Mouse (Mus musculus): ENCODE measurements around the gene Snrpa. TPM values are rescaled to one million over a fixed set of nuclear protein-coding genes. Genes with fewer than 3 reads are reported as not detected.

The Snrpa gene
- 95.8 and 103 TPM in 2 replicates for polyA plus RNA-seq (2012; rRNA removed)

DNA sequence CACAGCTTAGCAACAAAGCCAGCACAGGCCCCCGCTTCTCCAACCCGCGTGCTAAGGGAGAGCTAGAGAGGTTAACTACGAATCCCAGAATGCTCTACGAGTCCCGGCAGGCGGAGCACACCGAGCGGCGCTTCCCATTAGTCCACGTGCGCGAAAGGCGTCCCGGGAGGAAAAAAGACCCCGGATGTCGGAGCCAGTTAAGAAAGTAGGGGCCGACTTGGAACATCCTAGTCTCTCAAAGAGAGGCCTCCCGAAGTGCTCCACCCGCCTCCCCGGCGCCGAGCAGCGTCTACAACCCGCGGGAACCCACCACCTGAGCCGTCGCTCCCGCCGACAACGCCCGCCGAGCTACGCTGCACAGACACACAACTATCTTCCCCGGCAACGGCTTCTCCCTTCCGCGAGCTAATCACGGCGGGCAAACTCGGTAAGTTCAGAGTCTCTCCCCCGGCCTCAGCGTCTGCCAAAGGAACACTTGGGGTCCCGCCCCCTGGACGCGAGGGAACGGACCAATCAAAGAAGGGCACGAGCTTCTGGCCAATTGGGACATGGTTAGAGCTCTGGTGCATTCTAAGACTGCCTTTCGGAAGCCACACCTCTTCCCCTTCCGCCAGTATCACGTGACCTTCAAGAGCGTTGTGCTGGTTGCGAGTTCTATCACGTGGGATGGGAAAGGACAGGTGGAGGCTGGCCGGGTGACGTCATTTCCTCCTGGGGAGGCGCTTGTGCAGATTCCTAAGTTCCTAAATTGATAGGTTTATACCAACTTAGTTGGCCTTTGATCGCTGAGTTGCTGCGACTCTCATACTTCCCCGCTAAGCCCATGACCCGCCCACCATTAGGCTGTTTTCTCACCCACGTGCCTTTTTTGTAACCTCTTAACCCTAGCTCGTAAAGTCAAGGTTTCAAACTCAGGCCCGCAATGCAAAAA is at the start of gene Snrpa, which contains the start of gene BC024978:
Snrpa (minus strand) TSS at position 591 of the 931 bp plus-strand sequence.
BC024978 (plus strand) TSS at position 101 of the 931 bp plus-strand sequence.

DNA sequence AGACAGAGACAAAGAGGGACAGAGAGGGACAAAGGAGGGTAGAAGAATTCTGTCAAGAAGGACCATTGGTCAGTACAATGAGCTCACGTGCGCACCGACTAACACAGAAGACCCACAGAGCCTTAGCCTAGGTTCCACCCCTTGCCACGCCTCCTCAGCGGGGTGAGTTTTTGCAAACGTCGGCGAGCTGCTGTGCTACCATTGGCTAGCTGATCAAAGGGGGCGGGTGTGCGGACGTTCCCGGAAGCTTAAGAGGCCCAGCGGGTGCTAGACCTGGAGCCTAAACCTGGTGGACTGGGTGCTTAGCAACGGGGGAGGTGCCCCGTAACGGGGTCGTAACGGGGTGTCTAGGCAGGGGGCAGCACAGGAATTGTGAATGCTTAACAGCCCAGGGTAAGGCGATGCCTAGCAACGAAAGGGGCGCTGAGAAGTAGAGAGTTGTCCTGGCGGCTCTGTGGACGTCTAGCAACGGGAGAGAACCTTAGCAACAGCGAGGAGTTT is 36.8 kb upstream of the Snrpa start, which contains the start of gene Coq8b:
Coq8b (plus strand) TSS at position 243 of the 501 bp plus-strand sequence.

DNA sequence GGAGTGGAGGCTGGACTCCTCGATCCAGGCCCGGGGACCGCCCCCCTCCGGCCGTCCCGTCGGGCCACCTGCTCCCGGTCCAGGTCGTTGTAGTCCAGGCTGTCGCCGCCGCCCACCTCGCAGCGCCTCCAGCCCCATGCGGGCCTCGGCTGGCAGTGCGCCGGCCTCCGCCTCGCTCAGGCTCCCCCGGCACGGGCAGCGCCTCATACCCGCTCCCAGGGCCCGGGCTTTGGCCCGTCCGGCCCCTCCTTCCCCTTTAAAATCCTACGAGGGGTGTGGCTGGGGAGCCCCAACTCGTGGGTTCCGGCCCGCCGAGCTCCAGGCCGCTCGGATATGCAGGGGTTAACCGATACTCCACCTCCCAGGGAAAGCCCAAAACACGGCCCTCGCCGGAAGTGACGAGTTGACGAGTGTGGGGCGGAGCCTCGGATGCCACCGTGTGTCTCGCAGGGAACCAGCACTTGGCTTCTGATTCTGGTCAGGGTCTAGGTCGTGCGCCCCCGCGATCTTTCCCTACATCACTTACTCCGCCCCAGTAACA is 32.3 kb upstream of the Snrpa start, which contains the start of gene Itpkc:
Itpkc (minus strand) TSS at position 381 of the 541 bp plus-strand sequence.

DNA sequence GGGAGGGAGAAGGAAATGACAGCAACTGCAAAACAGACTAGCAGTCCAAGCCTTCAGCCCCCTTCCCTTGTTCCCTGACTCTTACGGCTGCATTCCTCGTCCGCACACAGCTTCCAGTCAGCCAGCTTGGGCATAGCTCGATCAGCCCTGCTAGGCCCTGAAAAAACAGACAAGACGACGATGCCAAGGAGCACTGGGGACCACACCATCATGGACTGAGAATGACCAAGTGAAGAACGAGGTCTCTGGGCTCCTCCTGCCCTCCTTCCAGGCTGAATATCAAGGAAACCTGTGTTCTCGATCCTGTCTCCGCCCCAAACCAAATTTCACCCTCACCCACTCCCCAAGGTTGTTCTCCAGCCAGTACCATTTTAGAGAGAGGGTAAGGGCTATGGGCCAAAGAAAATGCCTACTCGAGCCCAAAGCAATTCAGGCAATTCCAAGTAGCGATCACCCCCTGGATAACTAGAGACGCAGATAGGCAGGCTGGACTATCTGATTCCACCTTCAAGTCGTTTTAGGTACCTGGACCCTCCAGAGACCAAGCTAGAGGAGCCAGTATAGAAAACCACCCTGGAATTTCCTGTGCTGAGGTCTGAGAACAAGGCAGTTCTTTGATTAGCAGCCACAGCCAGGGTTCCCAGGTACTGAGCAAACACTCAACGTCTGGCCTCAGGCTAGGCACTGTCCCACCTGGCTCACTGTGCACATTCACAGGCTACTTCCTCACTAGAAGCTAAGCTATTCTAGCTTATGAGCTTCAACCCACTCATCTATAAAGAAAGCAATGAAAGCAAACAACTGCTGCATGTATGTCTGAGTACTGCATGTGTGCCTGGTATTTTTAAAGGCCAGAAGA is 15.0 kb downstream of the Snrpa start, which contains the start of the genes Gm21983 and Mia:
Gm21983 (minus strand) TSS at position 250 of the 859 bp plus-strand sequence.
Mia (minus strand) TSS at position 321 of the 859 bp plus-strand sequence.

DNA sequence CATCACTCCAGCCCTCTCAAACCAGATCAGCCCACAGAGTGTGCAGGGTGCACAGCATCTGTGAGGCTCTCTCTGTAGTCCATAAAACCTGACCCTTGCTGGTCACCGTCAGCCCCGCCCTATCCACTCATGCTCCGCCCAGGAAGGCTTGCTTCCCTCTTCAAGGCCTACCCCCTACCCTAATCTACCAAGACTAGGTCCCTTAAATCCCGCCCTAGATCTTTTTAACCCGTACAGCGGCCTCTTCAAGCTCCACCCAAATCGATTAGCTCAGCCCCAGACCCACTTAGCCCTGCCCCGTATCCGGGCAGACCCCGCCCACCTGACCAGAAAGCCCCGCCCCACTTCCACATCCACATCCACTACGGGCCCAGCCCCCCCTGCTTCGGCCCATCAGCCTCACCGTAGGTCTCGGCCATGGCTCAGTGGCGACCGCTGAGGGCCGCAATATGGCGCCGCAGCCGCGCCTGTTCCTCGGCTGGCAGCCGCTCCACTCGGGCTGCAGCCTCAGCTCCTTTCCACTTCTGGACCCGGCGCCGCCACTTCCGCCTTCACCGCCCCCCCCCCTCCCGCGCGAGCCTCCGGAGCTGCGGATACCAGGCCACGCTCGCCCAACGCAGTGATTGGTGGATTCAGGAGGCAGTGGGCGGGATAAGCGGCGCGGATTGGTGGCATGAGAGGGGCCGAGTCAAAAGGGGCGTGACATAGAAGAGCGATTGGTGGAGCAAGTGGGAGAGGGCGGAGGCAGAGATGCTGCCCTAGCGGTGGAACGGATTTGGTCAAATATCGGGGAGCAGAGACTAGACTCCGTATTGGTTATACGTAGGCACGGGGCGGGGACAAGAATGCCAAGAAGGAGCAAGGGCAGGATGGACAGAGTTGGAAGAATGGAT is 17.5 kb downstream of the Snrpa start, which contains the start of gene Rab4b:
Rab4b (minus strand) TSS at position 573 of the 893 bp plus-strand sequence.

DNA sequence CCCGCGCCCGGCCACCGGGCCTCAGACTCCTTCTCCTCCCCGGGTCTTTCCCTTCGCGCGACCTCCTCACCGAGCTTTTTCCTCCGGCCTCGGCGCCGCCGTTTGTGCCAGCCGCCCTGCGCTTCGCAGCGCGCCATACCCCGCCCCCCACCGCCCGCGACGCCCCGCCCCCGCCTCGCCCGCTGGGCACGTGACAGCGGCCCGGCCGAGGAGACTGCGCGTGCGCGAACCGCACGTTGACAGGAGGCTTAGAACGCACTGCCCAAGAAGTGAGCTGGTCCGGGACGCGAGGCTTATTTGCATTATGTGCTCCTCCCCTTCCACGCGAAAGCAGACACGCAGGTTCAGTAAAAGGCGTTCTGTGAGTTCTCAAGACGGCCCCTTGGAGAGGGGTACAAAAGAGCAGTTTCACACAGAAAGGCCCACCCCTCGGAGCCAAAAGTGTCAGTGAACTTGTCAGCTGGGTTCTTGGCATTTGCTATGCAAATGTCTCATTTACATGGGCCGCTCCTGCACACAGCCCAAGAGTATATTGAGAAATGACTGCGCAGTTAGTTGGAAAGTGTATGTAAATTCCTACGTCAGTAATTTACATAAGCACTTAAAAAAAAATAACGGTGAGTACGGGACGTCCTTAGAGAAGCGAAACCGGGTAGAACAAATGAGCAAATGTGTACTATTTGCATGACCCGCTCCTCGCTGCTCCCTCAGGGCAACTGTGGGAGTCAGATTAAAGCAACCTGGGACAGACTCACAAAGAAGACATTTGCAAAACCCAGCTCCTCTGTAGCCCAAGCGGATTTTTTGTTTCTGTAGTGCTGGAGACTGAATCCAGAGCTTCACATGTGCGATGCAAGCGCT is 29.2 kb downstream of the Snrpa start, which contains the start of gene Egln2:
Egln2 (minus strand) TSS at position 189 of the 861 bp plus-strand sequence.

DNA sequence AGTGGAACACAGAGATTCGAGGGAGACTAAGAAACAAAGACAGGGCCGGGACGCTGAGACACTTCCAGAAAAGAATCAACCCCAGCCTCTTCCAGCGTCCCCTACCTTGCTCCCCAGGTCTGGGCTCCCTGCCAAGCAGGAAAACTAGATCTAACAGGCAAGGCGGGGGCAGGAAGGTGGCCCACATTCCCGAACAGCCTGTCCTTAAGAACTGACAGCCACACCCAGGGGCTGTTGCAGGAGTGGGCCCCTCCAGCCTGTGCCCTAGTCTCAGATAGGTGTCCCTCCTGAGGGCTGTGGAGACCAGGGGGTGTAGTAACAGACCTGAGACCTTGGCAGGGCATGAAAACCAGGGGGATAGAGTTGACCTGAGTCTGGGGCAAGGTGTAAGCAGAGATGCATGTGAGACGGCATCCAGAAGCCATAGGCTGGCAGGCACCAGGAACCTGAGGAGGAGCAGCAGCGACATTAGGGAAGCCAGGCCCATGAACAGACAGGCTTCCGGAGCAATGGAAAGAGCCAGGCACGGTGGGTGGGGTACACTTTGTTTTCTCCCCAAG is 42.8 kb downstream of the Snrpa start, which contains the start of gene Cyp2t4:
Cyp2t4 (plus strand) TSS at position 510 of the 560 bp plus-strand sequence.

Other genes starting within 250 kb of the Snrpa start
- 1.6 and 2.0 TPM in 2 replicates for gene Cyp2a12, start 167.2 kb downstream of the Snrpa start, polyA plus RNA-seq (2012; rRNA removed)
- 0.06 and 0.10 TPM in 2 replicates for gene Cyp2f2, start 76.4 kb downstream of the Snrpa start, polyA plus RNA-seq (2012; rRNA removed)
- not detected in 2 replicates for gene Cyp2t4, start 42.6 kb downstream of the Snrpa start, polyA plus RNA-seq (2012; rRNA removed)
- gene Egln2, start 29.5 kb downstream of the Snrpa start, polyA plus RNA-seq (2012; rRNA removed), result 20.7 and 22.5 TPM in 2 replicates
- 14.7 and 15.5 TPM in 2 replicates for gene Rab4b, start 17.4 kb downstream of the Snrpa start, polyA plus RNA-seq (2012; rRNA removed)
- 0.08 TPM in 1 of 2 replicates, not detected in the other for gene Gm21983, start 15.2 kb downstream of the Snrpa start, polyA plus RNA-seq (2012; rRNA removed)
- gene Mia, start 15.1 kb downstream of the Snrpa start, polyA plus RNA-seq (2012; rRNA removed), result 0.12 and 0.54 TPM in 2 replicates
- gene BC024978, start 490 bp downstream of the Snrpa start, polyA plus RNA-seq (2012; rRNA removed), result 1.6 and 2.1 TPM in 2 replicates
- 1.8 and 2.1 TPM in 2 replicates for gene Itpkc, start 32.4 kb upstream of the Snrpa start, polyA plus RNA-seq (2012; rRNA removed)
- 8.3 and 9.1 TPM in 2 replicates for gene Coq8b, start 36.8 kb upstream of the Snrpa start, polyA plus RNA-seq (2012; rRNA removed)
- 1.4 and 2.1 TPM in 2 replicates for gene Numbl, start 62.2 kb upstream of the Snrpa start, polyA plus RNA-seq (2012; rRNA removed)
- gene Ltbp4, start 141.4 kb upstream of the Snrpa start, polyA plus RNA-seq (2012; rRNA removed), result 4.1 and 4.5 TPM in 2 replicates
- 16.5 and 19.7 TPM in 2 replicates for gene Shkbp1, start 159.7 kb upstream of the Snrpa start, polyA plus RNA-seq (2012; rRNA removed)
- 0.16 TPM in 1 of 2 replicates, not detected in the other for gene Gm20479, start 161.1 kb upstream of the Snrpa start, polyA plus RNA-seq (2012; rRNA removed)

Data from liver, embryonic 14 days (tissue).